Mouse (Mus musculus): Measurements from ENCODE around the gene Lancl1. TPM values are rescaled to one million over a fixed set of nuclear protein-coding genes. Genes with fewer than 3 reads are reported as not detected.
A peak's percentile ranks its signal among the peaks of the same experiment; 100 is the strongest.

The Lancl1 gene
- total RNA-seq, 1 experiment: 41.2 TPM

GRCm38 (mm10) chr1:67037198-67037597, 1.5 kb downstream of the Lancl1 start:
- no peak for DNase-seq (ENCODE audit: low read depth, low spot score)
- H3K4me3 ChIP-seq (ENCODE audit: insufficient read depth in 1 of 2, low read depth in 1 of 2, low read length in 2 of 2, poor library complexity in 1 of 2, severe bottlenecking in 1 of 2): no peak overlapping the region
- H3K4me1 ChIP-seq (ENCODE audit: control insufficient read depth in 2 of 2, insufficient read depth in 2 of 2, low read length in 2 of 2, poor library complexity in 1 of 2): peaks cover 0 to 6% of the 10 kb centered on the region in 2 experiments; a peak in 1 of 4 replicates
- no peaks in the 10 kb centered on the region for H3K9me3 ChIP-seq (ENCODE audit: control insufficient read depth, insufficient read depth, low read depth, low read length)
- no peak overlapping the region for H3K9ac ChIP-seq (ENCODE audit: insufficient read depth, low read depth, low read length, poor library complexity, severe bottlenecking)
- H3K27ac ChIP-seq (ENCODE audit: insufficient read depth, low read depth, low read length, poor library complexity, severe bottlenecking): no peak overlapping the region
- H3K36me3 ChIP-seq (ENCODE audit: control insufficient read depth, insufficient read depth, low read length, poor library complexity, severe bottlenecking): peaks cover 5% of the 10 kb centered on the region
- in situ Hi-C loops (cut with MboI; ENCODE audit: low sequenced_read_pairs in 2 of 2, unreplicated experiment in 2 of 2): no loop called here
- TF ChIP-seq MAFK (IDR thresholded peaks at IDR 0.05; ENCODE audit: insufficient read depth, low read depth, low read length) (peak; percentile 76), HCFC1 (IDR thresholded peaks at IDR 0.05; ENCODE audit: borderline replicate concordance, insufficient read depth, low read length) (no peak)

- in situ Hi-C loops (cut with MboI; ENCODE audit: low sequenced_read_pairs in 2 of 2, unreplicated experiment in 2 of 2): no loop called here
Measured at GRCm38 (mm10) chr1:67033278-67033677, 5.4 kb downstream of the Lancl1 start.

DNA sequence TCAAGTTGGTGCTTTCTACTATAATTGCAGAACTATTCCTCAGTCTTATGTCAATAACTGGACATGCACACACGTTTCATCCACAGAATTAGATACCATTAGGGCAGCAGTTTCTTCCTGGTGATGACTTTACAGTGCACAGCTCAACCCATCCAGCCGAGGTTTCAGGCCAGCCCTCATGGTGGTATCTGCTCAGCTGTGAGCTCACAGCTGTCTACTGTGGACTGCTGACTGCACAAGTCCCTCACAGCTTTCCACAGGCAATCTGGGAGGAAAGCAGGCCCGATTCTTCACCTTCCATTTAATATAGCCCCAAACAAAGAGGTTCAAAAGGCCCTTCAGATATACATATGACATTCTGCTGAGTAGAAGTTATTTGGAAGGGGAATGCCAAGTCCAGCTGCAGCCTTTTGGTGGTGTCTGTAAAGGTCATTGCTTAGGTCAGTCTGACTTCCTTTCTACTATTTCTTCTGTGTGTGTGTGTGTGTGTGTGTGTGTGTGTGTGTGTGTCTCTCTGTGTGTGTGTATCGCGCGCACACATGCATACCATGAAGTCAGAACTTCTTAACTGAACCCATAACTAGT, 11.7 kb downstream of the Lancl1 start:
- no peak for TF ChIP-seq ZNF384 (IDR thresholded peaks at IDR 0.05; ENCODE audit: low read depth, low read length)
- no peak for TF ChIP-seq ZC3H11A (IDR thresholded peaks at IDR 0.05; ENCODE audit: borderline replicate concordance, low read depth, low read length)
- TF ChIP-seq CHD2 (IDR thresholded peaks at IDR 0.05; ENCODE audit: low read depth, low read length): no peak
- no peak for TF ChIP-seq MAFK (IDR thresholded peaks at IDR 0.05; ENCODE audit: insufficient read depth, low read depth, low read length)
- no peak for TF ChIP-seq HCFC1 (IDR thresholded peaks at IDR 0.05; ENCODE audit: borderline replicate concordance, insufficient read depth, low read length)
- Histone ChIP-seq H3K9me3 (ENCODE audit: control insufficient read depth, insufficient read depth, low read depth, low read length) (no peaks in the 10 kb centered on the region), H3K4me1 (ENCODE audit: control insufficient read depth in 2 of 2, insufficient read depth in 2 of 2, low read length in 2 of 2, poor library complexity in 1 of 2) (no peaks in the 10 kb centered on the region), H3K9ac (ENCODE audit: insufficient read depth, low read depth, low read length, poor library complexity, severe bottlenecking) (no peak overlapping the region), H3K27ac (ENCODE audit: insufficient read depth, low read depth, low read length, poor library complexity, severe bottlenecking) (no peak overlapping the region), H3K36me3 (ENCODE audit: control insufficient read depth, insufficient read depth, low read length, poor library complexity, severe bottlenecking) (peaks cover 5% of the 10 kb centered on the region; the same call in 1 of the 2 replicates), H3K4me3 (ENCODE audit: insufficient read depth in 1 of 2, low read depth in 1 of 2, low read length in 2 of 2, poor library complexity in 1 of 2, severe bottlenecking in 1 of 2) (no peak overlapping the region)
- DNase-seq (ENCODE audit: low read depth, low spot score): no peak
- in situ Hi-C loops (cut with MboI; ENCODE audit: low sequenced_read_pairs in 2 of 2, unreplicated experiment in 2 of 2): no loop called here

More at GRCm38 (mm10) chr1:67033278-67033677, 5.4 kb downstream of the Lancl1 start:
- Histone ChIP-seq H3K9me3 (ENCODE audit: control insufficient read depth, insufficient read depth, low read depth, low read length) (no peaks in the 10 kb centered on the region), H3K9ac (ENCODE audit: insufficient read depth, low read depth, low read length, poor library complexity, severe bottlenecking) (no peak overlapping the region), H3K27ac (ENCODE audit: insufficient read depth, low read depth, low read length, poor library complexity, severe bottlenecking) (no peak overlapping the region), H3K4me1 (ENCODE audit: control insufficient read depth in 2 of 2, insufficient read depth in 2 of 2, low read length in 2 of 2, poor library complexity in 1 of 2) (0 out of 4 replicates have a peak, but pooled peaks cover 0 to 4% of the 10 kb centered on the region in 2 experiments), H3K36me3 (ENCODE audit: control insufficient read depth, insufficient read depth, low read length, poor library complexity, severe bottlenecking) (peaks cover 8% of the 10 kb centered on the region), H3K4me3 (ENCODE audit: insufficient read depth in 1 of 2, low read depth in 1 of 2, low read length in 2 of 2, poor library complexity in 1 of 2, severe bottlenecking in 1 of 2) (no peak overlapping the region)
- no peak for TF ChIP-seq ZC3H11A (IDR thresholded peaks at IDR 0.05; ENCODE audit: borderline replicate concordance, low read depth, low read length)
- DNase-seq (ENCODE audit: low read depth, low spot score): no peak

DNA sequence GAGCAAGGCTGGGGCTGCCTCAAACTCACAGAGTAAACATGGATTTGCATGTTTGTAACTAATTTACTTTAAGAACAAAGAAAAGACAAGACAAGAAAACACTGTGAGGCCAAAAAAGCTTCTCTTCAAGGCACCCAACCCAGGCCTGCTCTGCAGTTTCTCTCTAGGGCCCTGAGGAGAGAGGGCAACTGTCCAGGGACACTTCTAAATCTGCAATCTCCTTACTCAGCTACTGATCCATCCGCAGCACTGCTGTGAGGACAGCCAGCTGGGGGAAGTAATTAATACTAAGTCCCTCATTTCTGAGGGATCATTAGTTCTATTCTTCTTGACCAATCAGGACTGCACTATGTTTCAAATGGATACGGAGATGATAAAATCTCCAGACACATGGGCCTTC, 12.5 kb downstream of the Lancl1 start:
- Histone ChIP-seq H3K27ac (ENCODE audit: insufficient read depth, low read depth, low read length, poor library complexity, severe bottlenecking) (no peak overlapping the region), H3K9ac (ENCODE audit: insufficient read depth, low read depth, low read length, poor library complexity, severe bottlenecking) (no peak overlapping the region), H3K36me3 (ENCODE audit: control insufficient read depth, insufficient read depth, low read length, poor library complexity, severe bottlenecking) (peaks cover 5% of the 10 kb centered on the region; the same call in 1 of the 2 replicates), H3K4me1 (ENCODE audit: control insufficient read depth in 2 of 2, insufficient read depth in 2 of 2, low read length in 2 of 2, poor library complexity in 1 of 2) (no peaks in the 10 kb centered on the region), H3K9me3 (ENCODE audit: control insufficient read depth, insufficient read depth, low read depth, low read length) (no peaks in the 10 kb centered on the region), H3K4me3 (ENCODE audit: insufficient read depth in 1 of 2, low read depth in 1 of 2, low read length in 2 of 2, poor library complexity in 1 of 2, severe bottlenecking in 1 of 2) (no peak overlapping the region)
- in situ Hi-C loops (cut with MboI; ENCODE audit: low sequenced_read_pairs in 2 of 2, unreplicated experiment in 2 of 2): no loop called here
- no peak for DNase-seq (ENCODE audit: low read depth, low spot score)
- TF ChIP-seq ZC3H11A (IDR thresholded peaks at IDR 0.05; ENCODE audit: borderline replicate concordance, low read depth, low read length): no peak
- TF ChIP-seq MAFK (IDR thresholded peaks at IDR 0.05; ENCODE audit: insufficient read depth, low read depth, low read length): no peak
- TF ChIP-seq CHD2 (IDR thresholded peaks at IDR 0.05; ENCODE audit: low read depth, low read length): no peak
- TF ChIP-seq ZNF384 (IDR thresholded peaks at IDR 0.05; ENCODE audit: low read depth, low read length): no peak

- no peak overlapping the region for H3K9ac ChIP-seq (ENCODE audit: insufficient read depth, low read depth, low read length, poor library complexity, severe bottlenecking)
- in situ Hi-C loops (cut with MboI; ENCODE audit: low sequenced_read_pairs in 2 of 2, unreplicated experiment in 2 of 2): no loop called here
- DNase-seq (ENCODE audit: low read depth, low spot score): no peak
- H3K4me3 ChIP-seq (ENCODE audit: insufficient read depth in 1 of 2, low read depth in 1 of 2, low read length in 2 of 2, poor library complexity in 1 of 2, severe bottlenecking in 1 of 2): no peak overlapping the region
- H3K9me3 ChIP-seq (ENCODE audit: control insufficient read depth, insufficient read depth, low read depth, low read length): no peaks in the 10 kb centered on the region
- H3K27ac ChIP-seq (ENCODE audit: insufficient read depth, low read depth, low read length, poor library complexity, severe bottlenecking): no peak overlapping the region
- TF ChIP-seq CHD2 (IDR thresholded peaks at IDR 0.05; ENCODE audit: low read depth, low read length): no peak
- TF ChIP-seq HCFC1 (IDR thresholded peaks at IDR 0.05; ENCODE audit: borderline replicate concordance, insufficient read depth, low read length): no peak
- no peak for TF ChIP-seq ZNF384 (IDR thresholded peaks at IDR 0.05; ENCODE audit: low read depth, low read length)
- TF ChIP-seq ZC3H11A (IDR thresholded peaks at IDR 0.05; ENCODE audit: borderline replicate concordance, low read depth, low read length): no peak
- no peak for TF ChIP-seq MAFK (IDR thresholded peaks at IDR 0.05; ENCODE audit: insufficient read depth, low read depth, low read length)
- no peaks in the 10 kb centered on the region for H3K4me1 ChIP-seq (ENCODE audit: control insufficient read depth in 2 of 2, insufficient read depth in 2 of 2, low read length in 2 of 2, poor library complexity in 1 of 2)
- H3K36me3 ChIP-seq (ENCODE audit: control insufficient read depth, insufficient read depth, low read length, poor library complexity, severe bottlenecking): peaks cover 5% of the 10 kb centered on the region
Measured at GRCm38 (mm10) chr1:67022767-67023166, 15.9 kb downstream of the Lancl1 start.

All from ES-E14 (cell line).